Mouse (Mus musculus): ENCODE results near the gene Inpp5b. TPM values are rescaled to one million over a fixed set of nuclear protein-coding genes. Genes with fewer than 3 reads are reported as not detected.

Gene Inpp5b
- polyA plus RNA-seq, 1 experiment from 2014 or later = 28.7 TPM

- no peaks in the 10 kb centered on the region for H3K9me3 ChIP-seq
- no peaks in the 10 kb centered on the region for H3K27me3 ChIP-seq
- H3K9ac ChIP-seq = peak overlapping the region; percentile 80
- ATAC-seq (ENCODE audit: insufficient number of reproducible peaks, insufficient read depth, low FRiP score, low TSS enrichment) = peak; percentile 98
- WGBS = under 1% methylated on average over 75 of the region's 75 CpGs
- peak overlapping the region; percentile 79 for H3K4me3 ChIP-seq
- no peak overlapping the region for H3K27ac ChIP-seq
- H3K4me2 ChIP-seq (replicated peaks) = peak overlapping the region; percentile 96
- no peaks in the 10 kb centered on the region for H3K36me3 ChIP-seq
- H3K4me1 ChIP-seq = peaks cover 26% of the 10 kb centered on the region
Measured at GRCm38 (mm10) chr4:124751300-124752250, 9.9 kb downstream of the Inpp5b start.

GRCm38 (mm10) chr4:124752281-124753199, 10.9 kb downstream of the Inpp5b start:
- Histone ChIP-seq H3K4me1 (peaks cover 26% of the 10 kb centered on the region), H3K9ac (peak overlapping the region; percentile 80), H3K27ac (no peak overlapping the region), H3K36me3 (no peaks in the 10 kb centered on the region), H3K4me3 (peak overlapping the region; percentile 79), H3K27me3 (no peaks in the 10 kb centered on the region), H3K4me2 (replicated peaks) (peak overlapping the region; percentile 96), H3K9me3 (no peaks in the 10 kb centered on the region)
- 14% methylated on average over 15 of the region's 15 CpGs for WGBS
- no peak for ATAC-seq (ENCODE audit: insufficient number of reproducible peaks, insufficient read depth, low FRiP score, low TSS enrichment)

GRCm38 (mm10) chr4:124755526-124755925, 13.9 kb downstream of the Inpp5b start:
- no peak overlapping the region for H3K4me3 ChIP-seq
- WGBS = 54% methylated on average over 7 of the region's 7 CpGs
- ATAC-seq (ENCODE audit: insufficient number of reproducible peaks, insufficient read depth, low FRiP score, low TSS enrichment) = no peak
- H3K27me3 ChIP-seq = no peaks in the 10 kb centered on the region
- H3K36me3 ChIP-seq = no peaks in the 10 kb centered on the region
- no peak overlapping the region for H3K27ac ChIP-seq
- no peaks in the 10 kb centered on the region for H3K9me3 ChIP-seq
- H3K4me2 ChIP-seq (replicated peaks) = no peak overlapping the region
- H3K4me1 ChIP-seq = peaks cover 24% of the 10 kb centered on the region
- no peak overlapping the region for H3K9ac ChIP-seq

GRCm38 (mm10) chr4:124759305-124759811, 17.7 kb downstream of the Inpp5b start:
- no peaks in the 10 kb centered on the region for H3K9me3 ChIP-seq
- H3K4me1 ChIP-seq = peaks cover 10% of the 10 kb centered on the region; the same call in 1 of the 2 replicates
- H3K36me3 ChIP-seq = no peaks in the 10 kb centered on the region
- no peak overlapping the region for H3K9ac ChIP-seq
- no peaks in the 10 kb centered on the region for H3K27me3 ChIP-seq
- ATAC-seq (ENCODE audit: insufficient number of reproducible peaks, insufficient read depth, low FRiP score, low TSS enrichment) = no peak
- H3K4me3 ChIP-seq = no peak overlapping the region
- WGBS = 92% methylated on average over 7 of the region's 7 CpGs
- H3K27ac ChIP-seq = no peak overlapping the region
- H3K4me2 ChIP-seq (replicated peaks) = no peak overlapping the region

DNA sequence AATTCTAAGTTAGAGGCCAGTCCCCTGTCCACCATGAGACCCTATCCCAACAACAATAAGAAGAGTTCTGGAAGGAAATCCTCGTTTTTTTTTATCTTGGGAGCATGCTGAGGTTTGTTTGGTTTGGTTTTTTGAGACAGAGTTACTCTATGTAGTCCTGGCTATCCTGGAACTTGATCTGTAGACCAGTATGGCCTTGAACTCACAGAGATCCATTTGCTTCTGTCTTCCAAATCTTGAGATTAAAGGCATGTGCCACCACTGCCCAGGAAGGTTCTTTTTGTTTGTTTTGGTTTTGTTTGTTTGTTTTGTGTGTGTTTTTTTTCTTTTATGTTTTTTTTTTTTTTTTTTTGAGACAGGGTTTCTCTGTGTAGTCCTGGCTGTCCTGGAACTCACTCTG, 19.6 kb downstream of the Inpp5b start:
- WGBS = 46% methylated on average over 1 of the region's 1 CpGs
- ATAC-seq (ENCODE audit: insufficient number of reproducible peaks, insufficient read depth, low FRiP score, low TSS enrichment) = no peak

GRCm38 (mm10) chr4:124762858-124763452, 21.3 kb downstream of the Inpp5b start:
- no peak overlapping the region for H3K4me3 ChIP-seq
- H3K36me3 ChIP-seq = no peaks in the 10 kb centered on the region
- no peaks in the 10 kb centered on the region for H3K4me1 ChIP-seq
- no peak overlapping the region for H3K4me2 ChIP-seq (replicated peaks)
- H3K9ac ChIP-seq = no peak overlapping the region
- no peaks in the 10 kb centered on the region for H3K27me3 ChIP-seq
- H3K27ac ChIP-seq = no peak overlapping the region
- 84% methylated on average over 6 of the region's 6 CpGs for WGBS
- H3K9me3 ChIP-seq = no peaks in the 10 kb centered on the region
- ATAC-seq (ENCODE audit: insufficient number of reproducible peaks, insufficient read depth, low FRiP score, low TSS enrichment) = no peak

More for the DNA sequence above, 19.6 kb downstream of the Inpp5b start:
- Histone ChIP-seq H3K4me2 (replicated peaks) (no peak overlapping the region), H3K27ac (no peak overlapping the region), H3K27me3 (no peaks in the 10 kb centered on the region), H3K36me3 (no peaks in the 10 kb centered on the region), H3K9ac (no peak overlapping the region), H3K4me1 (no peaks in the 10 kb centered on the region), H3K9me3 (no peaks in the 10 kb centered on the region), H3K4me3 (no peak overlapping the region)

DNA sequence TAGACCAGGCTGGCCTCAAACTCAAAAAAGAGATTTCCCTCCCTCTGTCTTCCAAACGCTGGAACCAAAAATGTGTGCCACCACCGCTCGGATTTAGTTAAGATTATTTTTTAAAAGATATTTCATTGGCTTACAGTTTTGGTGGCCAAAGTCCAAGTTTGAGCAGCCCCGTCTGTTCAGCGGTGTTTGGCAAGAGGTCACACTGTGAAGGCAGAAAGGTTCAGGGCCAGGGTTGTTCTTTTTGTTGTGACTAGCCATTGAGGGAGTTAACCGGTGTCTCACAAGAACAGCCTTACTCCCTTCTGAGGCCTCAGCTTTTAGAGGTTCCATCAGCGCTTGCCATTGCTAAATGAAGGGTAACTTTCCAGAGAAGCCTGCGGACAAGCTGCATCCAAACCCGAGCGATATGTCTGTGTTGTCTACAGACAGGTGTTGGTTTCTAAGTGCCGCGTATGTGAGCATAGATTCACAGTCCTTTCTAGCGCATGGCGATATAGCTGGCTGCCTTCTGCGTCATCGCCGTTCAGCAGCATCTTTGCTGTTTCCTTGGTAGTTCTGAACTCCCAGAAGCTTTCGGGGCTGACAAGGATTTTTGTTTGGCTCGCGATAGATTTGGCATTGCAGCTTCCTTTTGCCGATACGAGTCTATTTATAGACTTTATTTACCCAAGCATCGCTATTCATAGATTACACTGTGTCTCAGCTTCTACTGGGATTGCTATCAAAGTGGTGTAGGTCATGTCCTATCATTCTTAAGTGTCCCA, 24.3 kb downstream of the Inpp5b start:
- H3K4me2 ChIP-seq (replicated peaks) = no peak overlapping the region
- no peak overlapping the region for H3K9ac ChIP-seq
- ATAC-seq (ENCODE audit: insufficient number of reproducible peaks, insufficient read depth, low FRiP score, low TSS enrichment) = no peak
- no peaks in the 10 kb centered on the region for H3K9me3 ChIP-seq
- no peaks in the 10 kb centered on the region for H3K36me3 ChIP-seq
- no peaks in the 10 kb centered on the region for H3K4me1 ChIP-seq
- H3K27me3 ChIP-seq = no peaks in the 10 kb centered on the region
- WGBS = 92% methylated on average over 23 of the region's 23 CpGs
- no peak overlapping the region for H3K27ac ChIP-seq
- H3K4me3 ChIP-seq = no peak overlapping the region

DNA sequence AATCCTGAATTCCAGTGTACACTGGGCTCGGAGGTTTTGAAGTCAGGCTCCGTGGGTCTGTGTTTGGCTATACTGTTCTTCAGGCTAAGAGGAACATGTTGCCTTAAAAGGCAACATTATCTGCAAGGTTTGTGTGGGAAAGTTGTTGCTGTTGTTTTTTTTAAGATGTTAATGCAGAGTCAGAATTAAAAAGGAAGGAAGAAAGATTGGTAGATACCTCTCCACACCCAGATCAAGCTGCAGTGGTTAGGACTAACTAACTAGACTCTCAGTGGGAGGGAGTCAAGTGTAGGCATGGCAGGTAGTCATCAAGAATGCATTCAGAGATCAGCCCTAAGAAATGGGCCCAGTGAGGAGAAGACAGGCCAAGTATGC, 24.9 kb downstream of the Inpp5b start:
- Histone ChIP-seq H3K4me3 (no peak overlapping the region), H3K27me3 (no peaks in the 10 kb centered on the region), H3K36me3 (no peaks in the 10 kb centered on the region), H3K27ac (no peak overlapping the region), H3K9me3 (no peaks in the 10 kb centered on the region), H3K4me2 (replicated peaks) (no peak overlapping the region), H3K4me1 (no peaks in the 10 kb centered on the region), H3K9ac (no peak overlapping the region)
- no peak for ATAC-seq (ENCODE audit: insufficient number of reproducible peaks, insufficient read depth, low FRiP score, low TSS enrichment)
- 88% methylated on average over 2 of the region's 2 CpGs for WGBS

DNA sequence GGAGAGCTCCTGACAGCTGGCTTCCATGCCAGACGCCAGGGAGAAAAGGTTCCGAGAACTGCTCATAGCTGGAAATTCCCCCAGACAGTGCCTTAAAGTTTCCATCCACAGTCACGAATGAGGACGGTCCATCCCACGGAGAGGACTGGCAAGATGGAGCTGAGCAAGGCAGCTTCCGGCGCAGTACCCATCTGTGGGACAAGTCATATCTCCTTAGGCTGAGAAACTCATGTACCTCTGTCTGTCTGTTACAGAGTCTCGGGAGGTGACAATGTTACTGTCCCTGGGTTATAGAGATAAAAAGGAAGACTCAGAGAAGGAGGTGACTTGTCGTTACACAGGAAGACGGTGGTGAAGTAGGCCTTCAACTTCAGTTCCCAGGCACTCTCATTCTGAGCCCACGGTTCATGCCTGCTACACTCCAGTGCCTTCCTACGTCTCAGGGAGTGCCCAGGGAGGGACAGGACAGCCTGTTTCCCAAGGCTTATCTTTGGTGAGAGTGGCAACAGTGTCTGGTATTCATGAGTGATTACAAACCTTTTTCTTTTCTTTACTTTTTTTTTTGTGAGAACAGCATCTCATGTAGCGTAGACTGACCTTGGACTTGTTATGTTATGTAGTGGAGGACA, 27.4 kb downstream of the Inpp5b start:
- Histone ChIP-seq H3K4me3 (no peak overlapping the region), H3K4me1 (no peaks in the 10 kb centered on the region), H3K4me2 (replicated peaks) (no peak overlapping the region), H3K9me3 (no peaks in the 10 kb centered on the region), H3K27ac (no peak overlapping the region), H3K36me3 (no peaks in the 10 kb centered on the region), H3K9ac (no peak overlapping the region), H3K27me3 (no peaks in the 10 kb centered on the region)
- 83% methylated on average over 13 of the region's 13 CpGs for WGBS
- no peak for ATAC-seq (ENCODE audit: insufficient number of reproducible peaks, insufficient read depth, low FRiP score, low TSS enrichment)

DNA sequence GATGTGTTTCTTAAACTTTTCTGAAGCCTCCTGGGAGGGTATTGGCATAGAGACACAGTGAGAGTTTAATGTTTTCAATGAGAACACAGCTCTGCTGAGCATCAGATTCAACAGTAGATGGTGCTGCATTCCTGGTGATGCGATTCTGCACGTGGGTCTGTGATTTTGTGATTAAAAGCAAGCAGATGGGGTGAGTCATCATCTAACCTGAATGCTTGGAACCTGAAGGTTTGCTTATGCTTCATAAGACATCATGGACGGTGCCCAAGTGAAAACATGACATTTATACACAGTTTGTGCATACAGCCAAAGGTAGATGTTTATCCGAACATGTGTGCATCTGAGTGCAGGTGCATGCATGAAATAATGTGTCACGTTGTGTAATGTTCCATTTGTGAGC, 29.0 kb downstream of the Inpp5b start:
- Histone ChIP-seq H3K36me3 (no peaks in the 10 kb centered on the region), H3K4me1 (no peaks in the 10 kb centered on the region), H3K4me2 (replicated peaks) (no peak overlapping the region), H3K9ac (no peak overlapping the region), H3K9me3 (no peaks in the 10 kb centered on the region), H3K4me3 (no peak overlapping the region), H3K27me3 (no peaks in the 10 kb centered on the region), H3K27ac (no peak overlapping the region)
- 73% methylated on average over 5 of the region's 5 CpGs for WGBS
- ATAC-seq (ENCODE audit: insufficient number of reproducible peaks, insufficient read depth, low FRiP score, low TSS enrichment) = no peak
